Mouse (Mus musculus) lung, embryonic 16.5 days (tissue): Measurements from ENCODE around the gene Tgm4. TPM values are rescaled to one million over a fixed set of nuclear protein-coding genes. Genes with fewer than 3 reads are reported as not detected.

Experiments used
- ATAC-seq: fragments of 200-750 bp; cut with Nextera tagmentation; 2 replicates; pipeline ENCODE4 v1.8.0; 2017; ENCODE audit warnings: low read depth, mild to moderate bottlenecking, moderate library complexity
- H3K27ac ChIP-seq: fragments of 300-500 bp; sonication (generic); 2 replicates; pipeline ENCODE4 v1.5.1; 2014; ENCODE audit warnings: mild to moderate bottlenecking, control low read depth, low read length
- H3K27me3 ChIP-seq: fragments of 300-500 bp; sonication (generic); 2 replicates; pipeline ENCODE4 v1.6.1; 2014; ENCODE audit warnings: low read depth, low read length, mixed read lengths; ENCODE audit not compliant: control insufficient read depth, insufficient read depth
- H3K36me3 ChIP-seq: fragments of 300-500 bp; sonication (generic); 2 replicates; pipeline ENCODE4 v1.6.1; 2014; ENCODE audit warnings: low read length; ENCODE audit not compliant: control insufficient read depth, insufficient read depth
- H3K4me1 ChIP-seq: fragments of 300-500 bp; sonication (generic); replicated peaks from 2 replicates; pipeline ENCODE4 v1.6.1; 2014; ENCODE audit warnings: low read length, mixed read lengths; ENCODE audit not compliant: control insufficient read depth, insufficient read depth
- H3K4me2 ChIP-seq: fragments of 300-500 bp; sonication (generic); 2 replicates; pipeline ENCODE4 v1.6.1; 2014; ENCODE audit warnings: low read depth, low read length, control low read depth
- H3K4me3 ChIP-seq: fragments of 300-500 bp; sonication (generic); 2 replicates; pipeline ENCODE4 v1.5.1; 2014; ENCODE audit warnings: mild to moderate bottlenecking, low read length, control low read depth
- H3K9ac ChIP-seq: fragments of 300-500 bp; sonication (generic); 2 replicates; pipeline ENCODE4 v1.6.1; 2014; ENCODE audit warnings: low read length, control low read depth
- H3K9me3 ChIP-seq: fragments of 300-500 bp; sonication (generic); 2 replicates; pipeline ENCODE4 v1.6.1; 2016; ENCODE audit warnings: low read length; ENCODE audit not compliant: control insufficient read depth
- WGBS: fragments of 180-500 bp; shearing (Covaris S2); extraction: QIAGEN DNeasy Blood & Tissue Kit; methylation state at CpG from one replicate; pipeline ENCODE4 v1.1.7; 2014; 5-methylcytosine and 5-hydroxymethylcytosine counted together
- polyA plus RNA-seq: library from polyadenylated mRNA; unstranded; fragments of >200 nt; fragmentation: Nextera tagmentation; extraction: Ambion mirVana; gene quantifications from 2 replicates; pipeline ENCODE4 v1.2.1, GENCODE M21; 2015

Tgm4 gene
- 0.26 and 0.60 TPM in 2 replicates for polyA plus RNA-seq

- Histone ChIP-seq H3K27ac (no peak within 1 kb of the TSS), H3K4me1 (no peaks in the 10 kb centered on the region), H3K9me3 (no peaks in the 10 kb centered on the region), H3K9ac (no peak within 1 kb of the TSS), H3K36me3 (no peaks in the 10 kb centered on the region), H3K4me3 (no peak within 1 kb of the TSS), H3K4me2 (no peak within 1 kb of the TSS), H3K27me3 (no peaks in the 10 kb centered on the region)
- ATAC-seq, result no peak
- WGBS, result 74% methylated on average over 4 of the region's 4 CpGs
These were observed at the start of gene Tgm4 for GRCm38 (mm10) chr9:123034426-123034825. Gene Tgm4, plus strand, starts transcription at chr9:123034726.

DNA sequence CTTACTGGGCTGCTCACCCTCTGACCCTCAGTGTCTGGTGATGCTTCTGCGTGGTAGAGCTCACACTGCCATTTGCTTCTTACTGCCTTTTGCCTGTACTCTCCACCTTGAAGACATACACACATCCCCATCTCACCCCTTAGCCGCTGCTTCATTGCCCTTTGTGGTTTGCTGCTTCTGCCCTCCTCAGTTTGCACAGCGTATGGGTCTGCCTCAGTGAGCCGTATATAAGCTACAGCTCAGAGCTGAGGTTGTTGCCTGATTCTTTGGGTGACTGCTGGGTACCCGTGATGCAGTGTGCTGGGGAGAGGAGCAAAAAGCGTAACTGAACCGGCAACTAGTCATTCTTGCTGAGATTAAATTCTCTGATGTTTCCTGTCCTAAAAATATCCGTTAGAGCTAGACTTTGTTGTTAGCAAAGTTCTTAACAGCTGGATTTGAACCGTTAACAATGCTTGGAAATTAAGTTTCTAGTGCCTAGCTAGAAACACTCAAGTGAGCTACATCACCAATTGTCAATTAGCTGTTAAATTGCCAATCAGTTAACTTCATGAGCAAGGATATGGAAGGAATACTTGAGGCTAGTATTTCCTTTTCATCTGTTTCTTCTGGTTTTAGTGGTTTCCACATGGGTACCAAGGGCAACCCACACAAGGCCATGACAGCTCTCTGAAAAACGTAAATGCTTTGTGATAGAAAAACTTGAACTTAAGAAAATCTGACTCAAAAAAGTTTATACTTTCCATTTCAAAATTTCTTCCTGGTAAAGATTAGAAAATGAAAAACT is 35.9 kb upstream of the Tgm4 start:
- Histone ChIP-seq H3K4me2 (no peak overlapping the region), H3K27me3 (no peaks in the 10 kb centered on the region), H3K27ac (no peak overlapping the region), H3K36me3 (peaks cover 49% of the 10 kb centered on the region), H3K9ac (no peak overlapping the region), H3K9me3 (no peaks in the 10 kb centered on the region), H3K4me1 (no peaks in the 10 kb centered on the region), H3K4me3 (no peak overlapping the region)
- ATAC-seq, result no peak
- 88% methylated on average over 10 of the region's 10 CpGs for WGBS

DNA sequence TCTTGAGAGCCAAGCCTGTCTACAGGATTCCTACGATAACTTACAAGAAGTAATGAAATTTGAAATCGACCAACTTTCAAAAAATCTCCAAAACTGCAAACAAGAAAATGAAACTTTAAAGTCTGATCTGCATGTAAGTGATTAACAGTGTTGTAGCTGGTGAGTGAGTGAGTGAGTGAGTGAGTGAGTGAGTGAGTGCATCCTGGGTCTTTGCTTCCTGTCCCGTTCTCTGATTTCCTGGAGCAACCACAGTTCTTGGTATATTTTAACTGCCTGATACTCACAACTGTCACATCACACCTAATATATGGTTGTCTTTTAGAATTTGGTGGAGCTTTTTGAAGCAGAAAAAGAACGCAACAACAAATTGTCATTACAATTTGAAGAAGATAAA is 35.3 kb upstream of the Tgm4 start:
- H3K4me3 ChIP-seq, result no peak overlapping the region
- H3K27ac ChIP-seq, result no peak overlapping the region
- no peaks in the 10 kb centered on the region for H3K9me3 ChIP-seq
- ATAC-seq, result no peak
- H3K27me3 ChIP-seq, result no peaks in the 10 kb centered on the region
- peaks cover 53% of the 10 kb centered on the region for H3K36me3 ChIP-seq
- no peak overlapping the region for H3K9ac ChIP-seq
- no peak overlapping the region for H3K4me2 ChIP-seq
- H3K4me1 ChIP-seq, result no peaks in the 10 kb centered on the region
- WGBS, result 87% methylated on average over 4 of the region's 4 CpGs

DNA sequence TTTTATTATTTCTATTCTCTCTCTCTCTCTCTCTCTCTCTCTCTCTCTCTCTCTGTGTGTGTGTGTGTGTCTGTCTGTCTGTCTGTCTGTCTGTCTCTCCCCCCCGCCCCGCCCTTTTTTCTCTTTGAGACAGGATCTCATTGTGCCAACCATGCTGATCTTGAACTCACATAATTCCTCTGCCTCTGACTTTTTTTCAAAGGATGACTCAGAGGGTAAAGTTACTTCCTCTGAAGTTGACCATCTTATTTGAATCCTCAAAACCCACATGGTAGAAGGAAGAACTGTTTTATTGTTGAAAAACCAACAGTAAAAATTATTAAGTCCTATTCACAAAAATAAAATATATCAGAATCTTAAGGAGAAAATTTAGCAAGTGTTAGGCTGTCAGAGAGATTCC is 29.8 kb upstream of the Tgm4 start:
- WGBS, result 100% methylated on average over 2 of the region's 2 CpGs
- no peak overlapping the region for H3K9ac ChIP-seq
- no peak for ATAC-seq
- no peaks in the 10 kb centered on the region for H3K27me3 ChIP-seq
- H3K4me3 ChIP-seq, result no peak overlapping the region
- no peaks in the 10 kb centered on the region for H3K9me3 ChIP-seq
- no peaks in the 10 kb centered on the region for H3K4me1 ChIP-seq
- H3K27ac ChIP-seq, result no peak overlapping the region
- peaks cover 35% of the 10 kb centered on the region for H3K36me3 ChIP-seq
- no peak overlapping the region for H3K4me2 ChIP-seq

DNA sequence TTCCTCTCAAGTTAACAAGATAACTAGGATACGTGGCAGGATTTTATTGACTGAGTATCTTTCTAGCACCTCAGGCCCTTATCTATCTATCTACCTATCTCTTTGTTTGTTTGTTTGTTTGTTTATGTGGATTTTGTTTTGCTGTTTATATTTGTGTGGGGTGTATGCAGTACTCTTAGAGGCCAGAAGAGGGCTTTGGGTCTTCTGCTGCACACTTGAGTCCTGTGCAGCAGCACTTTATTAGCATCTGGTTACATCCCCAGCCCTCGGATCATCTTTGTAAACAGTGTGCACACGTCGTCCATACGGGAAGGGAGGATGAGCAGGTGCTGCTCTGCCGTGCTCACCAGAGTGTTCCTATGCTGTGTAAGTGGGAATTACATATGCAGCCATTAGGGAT is 28.5 kb upstream of the Tgm4 start:
- Histone ChIP-seq H3K9me3 (no peaks in the 10 kb centered on the region), H3K4me2 (no peak overlapping the region), H3K27ac (no peak overlapping the region), H3K4me1 (no peaks in the 10 kb centered on the region), H3K9ac (no peak overlapping the region), H3K4me3 (no peak overlapping the region), H3K36me3 (peaks cover 37% of the 10 kb centered on the region), H3K27me3 (no peaks in the 10 kb centered on the region)
- no peak for ATAC-seq
- 70% methylated on average over 6 of the region's 6 CpGs for WGBS

DNA sequence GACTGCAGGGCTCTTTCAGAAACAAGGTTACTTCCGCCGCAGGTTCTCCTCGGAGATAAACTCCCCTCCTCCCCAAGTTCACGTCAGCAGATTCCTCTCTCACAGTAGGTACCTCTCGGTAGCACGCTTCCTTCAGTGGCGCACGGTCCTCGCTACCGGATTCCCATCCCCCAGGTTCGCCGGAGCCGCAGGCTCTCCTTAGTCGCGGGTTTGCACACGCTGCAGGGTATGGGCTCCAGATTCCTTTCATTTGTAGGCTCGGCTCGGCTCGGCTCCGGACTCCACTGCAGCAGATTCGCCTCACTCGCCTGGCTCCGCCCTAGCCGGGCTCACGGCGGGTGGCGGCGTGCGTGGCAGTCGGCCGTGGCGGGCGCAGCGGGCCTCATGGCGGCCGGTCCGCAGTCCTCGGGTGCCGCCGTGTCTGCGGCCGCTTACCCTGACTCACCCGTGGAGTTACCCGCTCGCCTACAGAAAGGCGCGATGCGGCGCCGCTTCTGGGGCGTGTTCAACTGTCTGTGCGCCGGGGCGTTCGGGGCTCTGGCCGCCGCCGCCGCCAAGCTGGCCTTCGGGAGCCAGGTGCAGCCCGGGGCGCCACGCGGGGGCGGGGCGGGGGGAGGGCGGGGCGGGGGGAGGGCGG is 13.4 kb upstream of the Tgm4 start, which contains the start of gene Tmem42:
Gene Tmem42, plus strand, starts transcription at position 332 of the 637 bp plus-strand sequence.
- no peaks in the 10 kb centered on the region for H3K9me3 ChIP-seq
- H3K4me2 ChIP-seq, result peak within 1 kb of the TSS; percentile 89
- peak within 1 kb of the TSS; percentile 96 for H3K27ac ChIP-seq
- 0% methylated on average over 48 of the region's 69 CpGs for WGBS
- peak within 1 kb of the TSS; percentile 83 for H3K4me3 ChIP-seq
- H3K27me3 ChIP-seq, result no peaks in the 10 kb centered on the region
- H3K9ac ChIP-seq, result peak within 1 kb of the TSS; percentile 89
- peak; percentile 98 for ATAC-seq
- peaks cover 7% of the 10 kb centered on the region; the same call in 1 of the 2 replicates for H3K4me1 ChIP-seq
- H3K36me3 ChIP-seq, result peaks cover 8% of the 10 kb centered on the region; the same call in 1 of the 2 replicates

GRCm38 (mm10) chr9:123021636-123022379 is 12.7 kb upstream of the Tgm4 start:
- Histone ChIP-seq H3K36me3 (peaks cover 6% of the 10 kb centered on the region; the same call in 1 of the 2 replicates), H3K9ac (peak overlapping the region; percentile 59; the same call in 1 of the 2 replicates), H3K4me3 (peak overlapping the region; percentile 83), H3K27me3 (no peaks in the 10 kb centered on the region), H3K27ac (no peak overlapping the region), H3K9me3 (no peaks in the 10 kb centered on the region), H3K4me1 (peaks cover 7% of the 10 kb centered on the region; the same call in 1 of the 2 replicates), H3K4me2 (peak overlapping the region; percentile 89)
- 33% methylated on average over 17 of the region's 24 CpGs for WGBS
- no peak for ATAC-seq

GRCm38 (mm10) chr9:123024201-123024600 is 10.3 kb upstream of the Tgm4 start:
- Histone ChIP-seq H3K36me3 (no peaks in the 10 kb centered on the region), H3K9ac (no peak overlapping the region), H3K27ac (no peak overlapping the region), H3K27me3 (no peaks in the 10 kb centered on the region), H3K4me1 (peaks cover 7% of the 10 kb centered on the region; the same call in 1 of the 2 replicates), H3K4me2 (no peak overlapping the region), H3K9me3 (no peaks in the 10 kb centered on the region), H3K4me3 (no peak overlapping the region)
- no peak for ATAC-seq
- 60% methylated on average over 2 of the region's 2 CpGs for WGBS
